Mouse (Mus musculus): ENCODE results near the gene Dap.
A peak's percentile ranks its signal among the peaks of the same experiment; 100 is the strongest.

The Dap gene

DNA sequence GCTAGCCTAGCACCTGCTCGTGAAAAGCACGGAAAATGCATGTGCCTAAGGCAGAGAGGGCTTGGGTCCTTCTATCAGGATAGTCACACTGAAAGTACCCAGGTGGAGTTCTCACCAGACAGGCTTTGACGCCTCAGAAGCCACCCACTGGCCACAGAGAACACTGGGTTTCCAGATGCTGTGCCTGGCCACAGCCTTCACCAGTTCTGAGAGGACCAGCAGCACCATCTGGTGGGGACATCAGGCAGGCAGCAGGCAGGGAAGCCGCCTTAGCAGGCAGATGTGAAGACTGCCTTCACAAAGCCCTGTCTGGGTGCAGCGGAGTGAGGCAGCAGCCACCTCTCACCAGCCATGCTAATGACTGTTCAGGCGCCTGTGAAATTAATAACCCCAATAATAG is 40.7 kb downstream of the Dap start:
- DNase-seq, result peak; percentile 90 to 91

DNA sequence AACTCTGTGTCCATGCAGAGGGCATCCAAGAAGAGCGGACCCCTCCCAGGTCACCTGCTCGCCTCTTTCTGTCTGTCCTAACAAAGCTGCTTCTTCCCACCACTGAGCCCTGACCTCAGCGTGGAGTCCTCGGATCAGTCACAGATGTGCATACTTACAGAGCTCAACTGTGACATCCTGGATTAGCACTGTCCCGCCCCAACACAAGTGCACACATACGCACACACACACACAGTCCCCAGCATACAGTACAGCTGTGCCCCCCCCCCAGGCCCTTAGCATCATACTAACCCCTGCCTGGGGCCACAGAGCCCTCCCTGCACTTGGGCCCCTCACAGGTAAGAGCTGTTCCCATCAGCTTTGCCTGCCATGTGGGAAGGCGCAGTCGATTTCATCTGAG is 41.3 kb downstream of the Dap start:
- no peak for DNase-seq

GRCm38 (mm10) chr15:31265845-31266244 is 41.7 kb downstream of the Dap start:
- DNase-seq, result no peak

DNA sequence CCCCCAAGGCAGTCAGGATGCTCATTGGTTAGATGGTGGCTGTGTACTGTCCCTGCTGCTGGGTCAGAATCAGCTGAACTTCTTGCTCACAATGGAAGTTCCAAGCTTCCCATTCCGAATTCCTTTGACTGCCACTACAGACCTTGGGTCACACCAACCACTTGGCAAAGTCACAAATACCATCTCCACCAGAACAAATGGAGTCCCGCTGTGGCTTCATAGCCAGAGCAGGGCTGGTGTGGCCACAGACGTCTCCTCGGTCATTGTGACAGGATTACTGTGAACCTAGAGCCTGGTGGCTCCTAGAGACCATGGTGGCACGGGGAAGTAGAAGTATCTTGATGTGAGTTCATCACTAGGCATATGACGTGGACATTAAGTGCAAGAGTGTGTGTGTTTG is 44.0 kb downstream of the Dap start:
- no peak for DNase-seq

DNA sequence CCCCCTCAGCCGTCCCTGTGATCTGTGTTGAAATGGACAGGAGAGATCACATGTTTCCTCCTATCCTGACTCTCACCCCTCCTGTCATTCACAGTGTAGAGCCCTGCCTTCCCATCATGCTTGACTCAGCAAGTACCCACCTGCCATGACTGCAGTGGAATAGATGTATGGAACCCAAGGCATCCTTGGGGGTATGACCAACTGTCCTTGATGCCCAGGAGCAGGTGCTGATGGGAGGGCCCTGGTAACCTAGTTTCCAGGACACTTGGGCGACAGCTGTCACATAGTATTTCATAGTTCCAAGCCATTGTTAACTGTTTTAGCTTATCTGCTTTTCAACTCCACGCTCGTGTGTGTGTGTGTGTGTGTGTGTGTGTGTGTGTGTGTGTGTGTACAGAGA is 45.4 kb downstream of the Dap start:
- no peak for DNase-seq

DNA sequence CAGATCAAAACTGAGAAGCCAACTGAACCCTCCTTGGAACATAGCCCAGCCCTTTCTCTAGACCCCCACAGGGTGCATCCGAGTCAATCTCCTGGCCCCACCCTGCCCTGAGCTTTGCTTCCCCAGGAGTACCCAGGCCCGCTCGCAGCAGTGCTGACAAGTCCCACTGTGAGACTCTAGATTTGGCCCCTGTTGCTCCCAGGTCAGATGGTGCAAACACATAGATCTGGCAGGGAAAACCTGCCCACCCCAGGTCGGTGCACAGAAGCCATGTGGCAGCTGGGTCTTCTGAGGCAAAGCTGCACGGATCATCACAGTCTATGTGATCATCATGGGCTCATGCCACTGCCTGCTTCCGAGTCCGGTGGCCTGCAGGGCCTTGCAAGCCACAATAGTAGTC is 48.6 kb downstream of the Dap start:
- DNase-seq, result peak; percentile 82 to 84

- DNase-seq, result no peak
Observed at GRCm38 (mm10) chr15:31273509-31273908, 49.4 kb downstream of the Dap start.

GRCm38 (mm10) chr15:31278090-31278489 is 54.0 kb downstream of the Dap start:
- DNase-seq, result peak; percentile 87 to 88

GRCm38 (mm10) chr15:31279120-31279519 is 55.0 kb downstream of the Dap start:
- no peak for DNase-seq

GRCm38 (mm10) chr15:31279577-31280004 is 55.5 kb downstream of the Dap start:
- DNase-seq, result no peak

DNA sequence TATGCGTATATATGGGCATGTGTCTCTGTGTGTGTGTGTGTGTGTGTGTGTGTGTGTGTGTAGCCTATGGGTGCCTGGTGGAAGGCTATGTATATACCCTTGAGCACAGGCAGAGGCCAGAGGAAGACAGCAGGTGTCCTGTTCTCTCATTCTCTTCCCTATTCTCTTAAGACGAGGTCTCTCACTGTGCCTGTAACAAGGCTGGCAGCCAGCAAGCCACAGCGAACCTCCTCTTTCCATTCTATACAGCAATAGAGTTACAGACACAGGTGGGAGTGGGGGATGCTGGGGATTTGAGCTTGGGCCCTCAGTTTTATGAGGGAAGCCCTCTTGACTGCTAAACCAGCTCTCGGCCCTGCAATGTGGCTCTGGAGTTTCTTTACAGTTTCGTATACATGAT is 55.9 kb downstream of the Dap start:
- no peak for DNase-seq

DNA sequence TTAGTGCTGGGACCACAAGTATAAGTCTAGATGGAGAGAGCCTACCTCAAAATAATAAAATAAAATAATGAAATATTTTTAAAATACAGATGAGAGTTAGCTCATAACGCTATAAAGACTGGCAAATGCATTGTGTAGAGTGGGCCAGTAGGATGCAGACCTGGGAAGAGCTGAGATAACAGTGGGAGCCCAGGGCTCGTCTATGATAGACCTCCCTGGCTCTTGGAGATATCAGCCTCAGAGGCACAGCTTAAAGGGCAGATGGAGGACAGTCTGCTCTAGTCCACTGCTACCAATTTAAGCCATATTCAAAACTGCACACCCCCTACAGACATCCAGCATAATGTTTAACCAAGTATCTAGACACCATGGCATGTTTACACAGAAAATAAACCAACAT is 56.6 kb downstream of the Dap start:
- DNase-seq, result no peak

DNA sequence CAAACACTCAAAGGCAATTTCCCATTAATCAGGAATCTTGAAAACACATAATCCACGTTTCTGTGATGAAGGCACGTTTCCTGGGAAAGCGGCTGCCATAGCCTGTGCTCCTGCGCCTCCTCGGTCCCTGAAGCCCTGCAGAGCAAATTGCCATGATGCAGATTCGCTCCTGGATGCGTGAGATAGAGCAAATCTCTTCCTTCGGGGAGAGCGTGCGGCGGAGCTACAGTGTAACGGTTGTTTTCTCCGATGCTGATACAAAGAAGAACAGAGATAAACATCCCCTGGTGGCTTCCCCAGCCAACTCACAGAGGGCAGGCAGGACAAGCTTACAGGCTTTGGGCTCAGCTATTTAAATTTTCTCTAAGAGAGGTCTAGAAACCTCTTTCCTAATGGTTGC is 57.7 kb downstream of the Dap start:
- DNase-seq, result no peak

- DNase-seq, result no peak
Observed at GRCm38 (mm10) chr15:31282353-31282752, 58.2 kb downstream of the Dap start.

DNA sequence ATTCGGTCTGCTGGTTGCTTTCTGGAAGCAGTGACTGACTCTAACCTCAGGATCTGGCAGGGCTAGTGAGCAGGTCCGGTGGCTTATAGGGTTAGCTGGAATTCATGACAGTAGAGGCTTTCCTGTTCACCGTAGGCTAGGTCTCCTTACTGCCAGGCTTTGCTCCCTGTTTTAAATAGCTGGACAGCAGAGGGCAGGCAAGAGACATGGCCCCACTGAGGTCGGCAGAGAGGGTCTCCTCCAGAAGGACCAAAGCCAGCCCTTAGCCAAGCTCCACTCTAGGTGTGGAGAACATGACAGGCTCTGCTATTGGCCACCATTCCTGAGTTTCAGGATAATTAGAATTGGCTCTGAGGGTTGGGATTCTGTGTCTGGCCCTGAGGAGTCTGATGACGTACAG is 60.0 kb downstream of the Dap start:
- peak; percentile 70 to 73 for DNase-seq

DNA sequence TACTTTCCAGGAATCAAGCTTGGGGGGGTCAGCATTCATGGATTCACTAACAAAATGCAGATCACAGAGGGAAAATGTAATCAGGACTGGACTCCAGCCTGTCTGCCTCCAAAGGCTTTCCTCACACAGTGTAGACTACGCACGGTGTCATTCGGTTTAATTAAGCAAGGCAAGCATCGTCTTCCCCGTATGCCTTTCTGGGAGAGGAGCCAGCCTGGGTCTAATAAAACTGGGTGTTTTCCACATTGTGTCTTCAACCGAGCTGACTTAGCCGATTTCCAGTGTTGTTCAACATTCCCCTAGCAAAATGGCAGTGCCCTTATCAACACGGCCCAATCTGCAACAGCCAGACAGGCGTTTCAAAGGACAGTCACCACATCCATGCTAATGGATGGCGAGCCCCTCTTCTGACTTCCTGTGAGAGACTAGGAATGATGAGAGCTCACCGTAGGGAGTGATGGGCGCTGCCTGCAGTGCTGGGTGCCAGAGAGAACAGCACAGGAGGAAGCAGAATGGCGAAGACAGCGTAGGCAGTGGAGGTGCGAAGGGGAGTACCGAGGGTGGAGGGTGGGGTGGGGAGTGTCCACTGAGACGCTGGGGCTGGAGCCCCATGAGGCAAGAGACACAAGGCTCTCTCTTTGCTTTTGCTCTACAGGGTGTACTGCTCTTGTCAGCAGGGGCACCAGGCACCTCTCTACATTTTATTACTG is 61.0 kb downstream of the Dap start:
- DNase-seq, result peak; percentile 80 to 83

DNA sequence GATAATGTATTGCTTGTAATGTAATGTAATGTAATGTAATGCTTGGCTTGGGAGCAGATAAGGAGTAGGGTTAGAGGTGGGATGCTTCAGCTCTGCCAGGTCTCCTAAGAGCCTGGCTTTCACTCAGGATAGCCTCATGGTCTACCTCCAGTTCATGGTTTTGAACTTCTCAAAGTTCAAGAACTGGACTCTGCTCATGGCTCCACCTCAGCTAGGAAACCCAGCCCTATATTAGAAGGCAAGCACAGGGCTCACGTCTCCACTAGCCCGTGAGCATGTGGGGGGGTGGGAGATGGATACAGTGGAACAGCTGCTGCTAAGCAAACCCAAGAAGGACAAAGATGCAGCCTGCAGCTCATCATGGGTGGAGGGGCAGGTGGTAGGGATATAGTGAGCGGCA is 61.6 kb downstream of the Dap start:
- no peak for DNase-seq

- no peak for DNase-seq
Observed at GRCm38 (mm10) chr15:31292627-31293026, 68.5 kb downstream of the Dap start.

GRCm38 (mm10) chr15:31294311-31294710 is 70.2 kb downstream of the Dap start:
- no peak for DNase-seq

DNA sequence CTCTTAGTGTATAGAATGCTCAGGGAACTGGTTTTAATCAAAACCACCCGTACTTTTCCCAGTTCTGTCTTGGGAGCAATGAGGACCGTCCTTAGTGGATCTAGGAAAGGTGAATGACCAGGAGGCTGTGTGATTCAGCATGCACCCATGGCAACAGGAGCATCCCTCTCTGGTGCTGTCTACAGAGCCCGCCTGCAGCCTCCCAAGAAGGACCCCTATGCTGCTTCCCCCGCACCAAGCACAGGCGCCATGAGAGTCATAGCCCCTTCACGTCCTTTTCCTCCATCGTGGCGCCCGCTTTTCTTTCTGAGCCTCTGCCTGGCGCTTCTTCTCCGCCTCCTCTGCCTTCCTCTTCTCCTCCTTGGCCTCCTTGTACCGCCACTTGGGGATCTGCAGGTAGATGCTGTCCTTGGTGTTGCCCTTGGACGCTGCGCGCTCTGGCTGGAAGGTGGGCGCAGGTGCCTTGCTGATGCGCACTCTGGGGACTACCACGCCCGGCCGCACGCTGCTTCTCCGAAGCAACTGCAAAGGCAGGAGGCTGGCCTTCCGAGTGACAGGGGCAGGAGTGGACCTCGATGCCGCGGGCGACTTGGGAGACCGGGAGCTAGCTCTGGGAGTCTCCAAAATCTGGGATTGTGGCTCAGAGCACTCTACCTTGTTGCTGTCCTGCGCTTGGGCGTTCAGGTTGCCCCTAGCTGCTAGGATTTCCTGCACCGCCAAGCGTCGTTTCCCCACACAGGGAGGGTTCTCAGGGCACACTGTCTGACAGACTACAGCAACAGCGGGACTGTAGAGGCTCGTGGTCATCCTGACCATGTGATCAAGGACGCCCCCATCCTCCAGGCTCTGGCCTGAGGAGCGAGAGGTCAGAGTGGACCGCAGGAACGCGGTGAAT is 73.0 kb downstream of the Dap start:
- DNase-seq, result no peak

- DNase-seq, result no peak
Observed at GRCm38 (mm10) chr15:31297777-31298137, 73.6 kb downstream of the Dap start.

GRCm38 (mm10) chr15:31299258-31299917 is 75.3 kb downstream of the Dap start:
- no peak for DNase-seq

GRCm38 (mm10) chr15:31302293-31302990 is 78.3 kb downstream of the Dap start:
- DNase-seq, result no peak

All from cerebellum, postnatal 10 days (tissue).